Mouse (Mus musculus): ENCODE results near the gene Cartpt.
"Not testable (repeated sequence)": the region's sequence is repeated elsewhere in the genome, so short reads cannot be mapped to it uniquely, and the experiment has no call there.

Gene Cartpt

DNA sequence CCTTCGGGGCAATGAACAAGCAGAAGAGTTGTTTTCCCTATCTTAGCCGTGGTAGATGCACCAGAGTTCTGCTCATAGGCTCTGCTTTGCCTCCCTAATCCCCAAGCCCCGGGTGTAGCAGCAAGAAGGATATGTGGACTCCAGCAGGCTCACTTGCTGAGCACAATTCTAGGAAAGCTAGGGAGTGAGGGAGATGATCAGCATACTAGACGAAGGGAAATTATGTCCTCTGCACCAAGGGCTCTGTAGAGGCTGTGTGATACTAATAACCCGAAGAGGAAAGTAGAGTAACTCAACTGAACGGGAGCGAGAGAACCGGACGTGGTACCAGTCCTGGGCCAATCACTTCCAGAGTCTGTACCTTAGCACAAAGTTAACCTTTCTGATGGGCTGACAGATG lies at the start of gene Cartpt:
Gene Cartpt (minus strand): TSS at position 127 of the 400 bp plus-strand sequence.
- ChIA-PET CTCF (interaction anchor here in 1 of 4 experiments (0.9 kb wide), 1 partner anchor 526 kb away, joined by 3 read pairs; no protein-coding TSS in a partner anchor), POLR2A (interaction anchor here in 1 of 4 experiments (1.1 kb wide), 1 partner anchor 592 kb away, joined by 3 read pairs; the partner anchor contains the start of gene Gtf2h2)

DNA sequence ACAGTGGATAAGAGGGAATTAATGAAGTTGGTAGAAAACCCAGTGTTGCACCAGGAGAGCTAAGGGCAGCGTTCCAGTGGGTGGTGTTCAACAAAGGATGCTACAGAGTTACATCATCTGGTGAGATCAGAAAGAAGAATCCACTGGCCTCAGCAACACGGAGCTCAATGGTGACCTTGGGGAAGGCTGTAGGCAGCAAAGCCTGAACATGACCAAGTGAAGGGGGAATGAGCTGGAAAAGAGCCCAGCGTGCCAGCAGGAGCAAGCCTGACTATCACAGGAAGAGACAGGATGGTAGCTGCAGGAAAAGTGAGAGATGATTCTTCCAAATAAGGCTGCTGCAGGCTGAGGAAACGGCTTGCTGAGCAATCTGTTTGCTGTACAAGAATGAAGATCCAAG lies 46.5 kb upstream of the Cartpt start:
- ChIA-PET POLR2A (interaction anchor here in 1 of 4 experiments (1.1 kb wide), 1 partner anchor 68 kb away, joined by 4 read pairs; the partner anchor contains the start of gene Mccc2), CTCF (no interaction called here)

DNA sequence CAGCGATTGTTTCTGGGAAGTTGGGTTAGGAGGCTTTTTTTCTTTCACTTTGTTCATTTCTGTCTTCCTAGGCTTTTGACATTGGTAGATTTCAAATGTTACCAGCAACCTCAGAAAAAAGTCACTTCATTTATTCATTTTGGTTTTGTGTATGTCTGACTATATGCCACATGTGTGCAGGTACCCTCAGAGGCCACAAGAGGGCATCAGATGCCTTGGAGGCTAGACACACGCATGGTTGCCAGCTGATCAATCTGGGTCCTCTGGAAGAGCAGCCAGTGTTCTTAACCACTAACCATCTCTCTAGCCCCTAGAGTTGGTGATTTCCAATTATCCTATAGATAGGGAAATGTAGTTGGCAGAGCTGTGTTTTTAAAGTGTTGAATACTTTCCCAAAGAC lies 42.6 kb upstream of the Cartpt start:
- CTCF ChIA-PET: interaction anchor here in 2 of 4 experiments (0.5 to 1.3 kb wide), 2 partner anchors 10 to 72 kb away, joined by 3 to 4 read pairs; no protein-coding TSS in a partner anchor
- POLR2A ChIA-PET: interaction anchor here in 1 of 4 experiments (0.9 kb wide), 1 partner anchor 58 kb away, joined by 3 read pairs; no protein-coding TSS in a partner anchor

DNA sequence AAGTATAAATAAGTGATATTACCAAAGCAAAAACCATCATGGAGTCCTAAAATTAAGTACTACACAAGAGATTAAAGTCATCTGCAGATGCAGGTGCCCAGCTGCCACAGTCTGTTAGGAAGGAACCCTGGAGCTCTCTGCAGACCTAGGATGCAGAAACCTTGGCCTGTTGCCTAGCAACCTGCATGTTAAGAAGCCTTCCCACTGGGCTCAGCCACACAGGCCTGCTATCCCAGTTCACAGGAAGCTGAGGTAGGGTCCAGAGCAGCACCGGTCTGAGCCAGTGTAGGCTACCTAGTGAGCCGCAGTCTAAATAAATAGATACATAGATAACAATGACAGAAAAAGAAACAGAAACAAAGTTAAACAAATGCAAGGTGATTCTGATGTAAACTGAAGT lies 39.7 kb upstream of the Cartpt start:
- POLR2A ChIA-PET: interaction anchor here in 1 of 4 experiments (0.7 kb wide), 1 partner anchor 13 kb away, joined by 3 read pairs; no protein-coding TSS in a partner anchor
- CTCF ChIA-PET: interaction anchor here in 1 of 4 experiments (0.6 kb wide), 1 partner anchor 61 kb away, joined by 4 read pairs; no protein-coding TSS in a partner anchor

DNA sequence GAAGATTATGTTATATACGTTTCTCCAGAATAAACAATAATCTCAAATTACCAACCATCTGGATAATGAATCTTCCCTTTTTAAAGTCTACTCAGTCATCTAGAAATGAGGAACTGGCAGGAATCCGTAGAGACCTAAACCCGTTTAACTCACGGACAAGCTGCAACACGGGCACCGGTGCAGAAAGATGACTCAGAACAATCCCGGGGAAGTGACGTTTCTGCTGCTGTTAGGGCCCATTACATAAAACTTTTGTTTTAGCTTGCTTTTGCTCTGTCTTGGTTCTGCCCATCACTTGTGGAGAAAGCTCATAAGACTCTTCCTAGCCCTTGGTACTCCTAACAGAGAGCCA lies 38.4 kb upstream of the Cartpt start:
- POLR2A ChIA-PET: interaction anchor here in 2 of 4 experiments (0.6 to 0.8 kb wide), 3 partner anchors 20 to 735 kb away, joined by 3 to 8 read pairs (median 3); no protein-coding TSS in a partner anchor
- CTCF ChIA-PET: interaction anchor here in 1 of 4 experiments (1.0 kb wide), 1 partner anchor 16 kb away, joined by 4 read pairs; no protein-coding TSS in a partner anchor

DNA sequence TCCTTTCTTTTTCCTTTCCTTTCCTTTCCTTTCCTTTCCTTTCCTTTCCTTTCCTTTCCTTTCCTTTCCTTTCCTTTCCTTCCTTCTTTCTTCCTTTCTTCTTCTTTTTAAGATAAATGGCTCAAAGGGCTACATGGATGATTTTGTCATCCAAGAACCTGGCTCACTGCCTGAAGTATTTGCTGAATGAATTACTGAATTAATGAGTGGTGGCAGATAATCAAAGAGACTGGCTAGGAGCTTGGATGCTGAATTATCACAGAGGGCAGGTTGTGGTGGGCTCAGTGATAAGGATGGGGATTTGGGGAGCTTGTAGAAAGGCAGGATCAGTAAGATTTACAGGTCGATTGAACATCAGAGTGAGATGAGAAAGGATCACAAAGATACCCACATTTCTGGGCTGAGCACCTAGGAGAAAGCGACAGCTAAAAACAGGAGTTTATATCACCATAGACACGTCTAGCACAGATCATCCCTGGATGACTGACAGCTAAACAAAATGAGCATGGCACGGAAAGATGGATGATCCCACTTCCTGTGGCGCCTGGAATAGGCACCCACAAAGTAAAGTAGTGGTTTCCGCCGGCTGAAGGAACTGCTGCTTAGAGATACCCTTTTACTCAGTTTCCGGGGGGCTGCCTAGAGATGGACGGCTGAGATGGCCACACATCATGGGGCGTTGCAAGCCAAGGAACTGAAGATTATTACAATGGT lies 37.9 kb upstream of the Cartpt start:
- ChIA-PET CTCF (interaction anchor here in 1 of 4 experiments (1.0 kb wide), 1 partner anchor 17 kb away, joined by 4 read pairs; no protein-coding TSS in a partner anchor), POLR2A (interaction anchor here in 2 of 4 experiments (0.6 to 0.8 kb wide), 2 partner anchors 157 to 735 kb away, joined by 3 to 8 read pairs; no protein-coding TSS in a partner anchor)

DNA sequence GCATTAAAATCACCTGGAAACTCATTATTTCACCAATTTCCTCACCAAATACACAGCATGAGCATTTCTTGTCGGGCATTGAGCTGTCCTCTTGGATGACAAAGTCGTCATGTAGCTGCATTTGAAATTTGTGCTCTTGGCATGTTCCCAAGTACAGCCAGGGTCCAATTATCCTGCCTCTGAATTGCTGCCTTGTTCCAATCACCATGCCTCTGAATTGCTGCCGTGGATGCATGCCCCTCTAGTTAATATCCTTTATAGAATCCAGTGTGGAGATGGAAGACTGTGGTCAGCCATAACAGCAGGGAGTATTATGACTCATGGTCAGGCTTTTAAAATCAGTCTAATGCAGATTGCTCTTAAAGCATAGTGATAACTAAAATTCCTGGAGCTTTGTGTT lies 36.9 kb upstream of the Cartpt start:
- CTCF ChIA-PET: no interaction called here
- POLR2A ChIA-PET: interaction anchor here in 1 of 4 experiments (0.7 kb wide), 1 partner anchor 11 kb away, joined by 3 read pairs; no protein-coding TSS in a partner anchor

DNA sequence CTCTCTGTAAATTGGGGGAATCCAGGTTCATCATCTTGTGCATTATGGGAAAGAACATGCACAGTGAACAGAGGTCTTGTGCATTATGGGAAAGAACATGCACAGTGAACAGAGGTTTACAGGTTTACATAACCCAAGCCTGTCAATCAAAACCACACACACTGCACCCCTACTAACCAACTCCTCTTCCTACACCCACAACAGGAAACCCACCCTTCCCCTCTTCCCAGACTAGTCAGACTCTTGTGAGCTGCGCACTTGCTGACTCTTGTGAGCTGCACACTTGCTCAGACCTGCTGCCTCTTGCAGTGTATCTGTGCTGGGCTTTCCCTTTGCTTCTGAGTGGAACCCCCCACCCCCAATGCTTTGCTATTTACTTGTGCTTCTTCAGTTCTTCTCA lies 31.5 kb upstream of the Cartpt start:
- POLR2A ChIA-PET: interaction anchor here in 1 of 4 experiments (0.9 kb wide), 1 partner anchor 11 kb away, joined by 5 read pairs; no protein-coding TSS in a partner anchor
- CTCF ChIA-PET: no interaction called here

DNA sequence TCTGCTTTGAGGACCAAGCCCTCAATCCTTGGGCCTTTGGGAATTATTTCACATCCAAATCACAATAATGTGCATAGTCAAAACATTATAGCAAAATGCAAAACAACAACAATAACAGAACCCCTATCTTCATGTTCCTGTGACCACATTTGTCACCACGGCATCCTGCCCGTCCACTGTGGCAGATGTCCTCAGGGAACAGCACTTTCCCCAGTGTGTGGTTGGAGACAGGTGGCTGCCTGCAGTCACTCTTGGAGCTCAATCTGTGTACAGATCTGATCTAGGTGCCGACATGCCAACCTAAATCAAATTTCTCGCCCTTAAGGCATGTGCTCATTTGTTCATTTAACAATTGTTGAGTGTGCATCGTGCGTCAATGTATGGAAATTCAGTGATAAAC lies 30.6 kb upstream of the Cartpt start:
- ChIA-PET POLR2A (no interaction called here), CTCF (no interaction called here)

DNA sequence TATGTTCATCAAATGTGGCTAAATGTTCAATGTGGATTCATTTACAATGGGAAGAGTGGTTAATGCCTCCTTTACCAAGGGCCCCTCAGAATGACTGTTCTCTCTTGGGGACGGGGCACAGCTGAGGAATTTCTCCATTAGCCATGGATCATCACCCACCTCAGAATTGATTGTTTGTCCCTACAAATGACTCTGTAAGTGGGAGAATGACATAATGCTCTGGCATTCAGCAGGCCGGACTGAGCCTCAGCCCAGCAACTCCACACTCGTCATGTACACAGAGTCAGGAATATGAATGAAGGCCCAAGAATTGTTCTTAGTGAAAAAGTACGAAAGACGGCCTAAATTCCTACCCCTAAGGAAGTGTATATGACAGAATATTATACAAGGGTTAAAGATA lies 25.4 kb upstream of the Cartpt start:
- POLR2A ChIA-PET: no interaction called here
- CTCF ChIA-PET: no interaction called here

DNA sequence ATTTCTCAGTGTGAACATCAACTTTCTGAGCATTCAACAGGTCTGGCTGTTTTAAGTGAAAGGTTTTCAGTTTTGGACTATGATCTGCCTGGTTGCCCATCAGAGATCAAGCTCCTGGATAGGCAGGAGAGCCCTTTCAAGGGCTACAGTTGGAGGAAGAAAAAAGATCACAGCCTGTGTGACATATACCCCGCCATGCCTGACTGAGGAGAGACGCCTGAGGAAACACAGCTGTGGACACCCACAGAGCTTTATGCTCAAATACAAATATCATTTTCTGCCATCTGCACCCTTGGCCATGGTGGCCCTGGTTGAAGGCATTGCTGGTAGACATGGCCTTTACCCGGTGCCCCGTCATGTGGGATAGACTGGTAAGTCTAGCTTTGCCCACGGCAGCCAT lies 14.7 kb upstream of the Cartpt start:
- ChIA-PET CTCF (no interaction called here), POLR2A (no interaction called here)

DNA sequence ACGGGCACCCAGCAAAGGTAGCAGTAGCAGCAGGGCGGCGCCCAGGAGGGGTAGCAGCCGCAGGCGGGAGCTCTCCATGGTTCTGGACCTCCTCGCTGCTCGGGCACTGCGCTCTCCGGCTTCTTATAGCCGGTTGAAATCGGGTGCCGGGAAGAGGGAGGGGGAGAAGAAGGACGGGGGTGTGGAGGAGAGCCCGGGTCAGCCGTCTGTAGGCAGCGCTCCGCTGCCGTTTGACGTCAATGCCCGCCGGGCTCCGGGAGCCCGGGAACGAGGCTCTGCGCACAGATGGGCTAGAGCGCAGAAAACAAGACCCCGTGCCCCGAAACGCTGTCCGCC lies 366 bp downstream of the Cartpt start:
- POLR2A ChIA-PET: interaction anchor here in 1 of 4 experiments (0.7 to 1.1 kb wide), 2 partner anchors 26 to 592 kb away, joined by 3 read pairs; partner anchors contain the start of gene Gtf2h2
- CTCF ChIA-PET: interaction anchor here in 2 of 4 experiments (0.5 to 0.9 kb wide), 3 partner anchors 15 to 552 kb away, joined by 3 to 9 read pairs (median 3); no protein-coding TSS in a partner anchor

DNA sequence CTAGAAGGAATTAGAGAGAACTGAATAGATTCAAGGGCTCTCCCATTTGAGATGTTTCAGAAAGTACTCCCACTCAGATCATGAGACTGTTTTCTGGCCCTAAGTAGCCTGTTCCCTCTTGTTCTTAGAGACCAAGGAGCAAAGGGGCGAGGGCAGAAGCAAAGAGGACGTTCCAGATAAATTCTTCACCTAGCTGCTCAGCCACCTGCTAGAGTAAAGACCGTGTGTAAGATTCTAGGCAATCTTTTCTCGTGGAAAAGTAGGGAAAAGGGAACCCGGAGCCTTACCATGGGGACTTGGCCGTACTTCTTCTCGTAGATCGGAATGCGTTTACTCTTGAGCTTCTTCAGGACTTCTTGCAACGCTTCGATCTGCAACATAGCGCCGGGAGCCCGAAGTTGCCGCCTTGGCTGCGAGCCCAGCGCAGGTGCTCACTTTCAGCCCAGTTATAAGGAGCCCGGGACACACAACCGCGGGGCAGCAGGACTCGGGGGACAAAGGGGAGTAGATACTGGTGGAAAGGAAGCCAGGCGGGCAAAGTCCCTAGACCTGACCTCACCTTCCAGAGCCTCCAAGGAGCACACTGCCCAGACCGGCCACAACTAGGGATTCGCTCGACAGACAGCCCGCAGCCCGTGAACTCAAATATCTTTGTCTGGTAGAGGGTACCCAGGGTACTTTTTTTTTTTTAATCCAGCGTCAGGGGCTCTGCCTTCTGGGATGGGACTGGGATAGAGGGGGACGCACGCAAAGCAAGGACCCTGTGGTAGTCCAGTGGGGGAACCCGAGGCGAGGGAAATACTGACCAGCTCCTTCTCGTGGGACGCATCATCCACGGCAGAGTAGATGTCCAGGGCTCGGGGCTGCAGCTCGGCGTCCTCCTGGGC lies 978 bp downstream of the Cartpt start:
- POLR2A ChIA-PET: interaction anchor here in 1 of 4 experiments (0.6 to 1.1 kb wide), 3 partner anchors 16 to 593 kb away, joined by 3 read pairs; partner anchors contain the start of gene Gtf2h2

DNA sequence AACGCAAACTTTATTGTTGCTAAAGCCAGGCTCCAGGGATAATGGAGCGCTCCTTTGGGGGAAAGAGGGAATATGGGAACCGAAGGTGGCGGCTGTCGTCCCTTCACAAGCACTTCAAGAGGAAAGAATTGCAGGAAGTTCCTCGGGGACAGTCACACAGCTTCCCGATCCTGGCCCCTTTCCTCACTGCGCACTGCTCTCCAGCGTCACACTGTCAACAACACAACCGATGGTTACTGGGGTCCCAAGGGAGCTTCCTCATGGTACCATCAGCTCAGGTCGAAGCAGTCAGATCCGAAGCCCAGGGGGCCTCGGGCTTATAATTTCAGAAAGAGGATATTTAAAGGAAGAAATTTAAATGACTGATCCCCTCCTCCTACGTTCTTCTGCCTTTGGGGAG lies 2.1 kb downstream of the Cartpt start:
- POLR2A ChIA-PET: interaction anchor here in 1 of 4 experiments (0.7 kb wide), 2 partner anchors 48 to 271 kb away, joined by 3 read pairs; no protein-coding TSS in a partner anchor
- CTCF ChIA-PET: no interaction called here

More for the DNA sequence above, 978 bp downstream of the Cartpt start:
- CTCF ChIA-PET: interaction anchor here in 2 of 4 experiments (0.5 to 0.9 kb wide), 3 partner anchors 14 to 551 kb away, joined by 3 to 9 read pairs (median 3); no protein-coding TSS in a partner anchor

DNA sequence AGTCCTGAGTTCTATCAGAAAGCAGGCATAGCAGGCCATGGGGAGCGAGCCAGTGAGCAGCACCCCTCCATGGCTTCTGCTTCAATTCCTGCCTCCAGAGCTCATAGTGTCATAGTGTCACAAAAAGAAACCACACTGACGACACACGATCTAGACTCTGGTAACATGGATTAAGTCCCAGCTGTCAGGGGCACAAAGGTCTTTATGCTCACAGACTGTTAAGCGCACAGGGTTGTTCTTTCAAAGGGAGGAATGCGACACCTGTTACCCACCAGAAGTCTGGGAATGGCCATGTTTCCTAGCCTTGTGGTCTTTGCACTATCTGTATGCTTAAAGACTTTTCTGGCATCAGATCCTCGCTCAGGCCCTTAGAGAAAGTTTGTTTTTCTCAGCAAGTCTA lies 15.3 kb downstream of the Cartpt start:
- POLR2A ChIA-PET: no interaction called here
- CTCF ChIA-PET: interaction anchor here in 1 of 4 experiments (0.6 kb wide), 1 partner anchor 15 kb away, joined by 3 read pairs; no protein-coding TSS in a partner anchor

DNA sequence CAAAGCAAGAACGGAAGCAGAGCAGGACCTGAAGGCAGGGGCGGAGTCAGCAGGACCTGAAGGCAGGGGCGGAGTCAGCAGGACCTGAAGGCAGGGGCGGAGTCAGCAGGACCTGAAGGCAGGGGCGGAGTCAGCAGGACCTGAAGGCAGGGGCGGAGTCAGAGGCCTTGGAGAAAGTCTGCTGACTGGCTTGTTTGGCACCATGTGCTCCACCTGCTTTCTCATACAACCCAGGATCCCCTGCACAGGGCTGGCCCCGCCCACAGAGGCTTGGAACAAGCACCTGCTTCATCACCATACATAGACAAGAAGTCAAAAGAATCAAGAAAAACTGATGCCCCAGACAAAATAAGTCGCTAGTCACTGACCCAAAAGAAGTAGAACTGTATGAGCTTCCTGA lies 19.1 kb downstream of the Cartpt start:
- CTCF ChIA-PET: not testable (repeated sequence)
- POLR2A ChIA-PET: interaction anchor here in 1 of 4 experiments (0.6 to 1.3 kb wide), 3 partner anchors 10 to 195 kb away, joined by 3 read pairs; no protein-coding TSS in a partner anchor

DNA sequence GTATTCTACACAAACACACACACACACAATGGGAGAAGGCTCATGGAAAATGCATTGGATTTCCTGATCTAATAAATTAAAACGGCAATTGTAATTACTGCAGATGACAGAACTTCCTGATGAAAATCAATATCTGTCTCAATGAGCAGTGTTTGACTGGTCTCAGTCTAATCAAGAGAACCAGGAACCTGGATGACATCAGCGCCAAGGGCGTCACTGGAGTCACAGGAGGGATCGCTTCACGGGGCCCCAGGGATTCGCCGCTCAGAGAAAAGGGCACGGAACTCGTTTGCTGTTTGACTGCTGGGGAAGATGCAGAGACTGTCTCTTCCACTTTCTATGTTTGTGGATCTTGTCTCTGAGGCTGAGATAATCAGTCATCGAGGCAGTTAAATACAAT lies 21.2 kb downstream of the Cartpt start:
- ChIA-PET CTCF (interaction anchor here in 1 of 4 experiments (0.5 kb wide), 1 partner anchor 8 kb away, joined by 3 read pairs; no protein-coding TSS in a partner anchor), POLR2A (interaction anchor here in 1 of 4 experiments (0.7 kb wide), 1 partner anchor 1854 kb away, joined by 3 read pairs; no protein-coding TSS in a partner anchor)

DNA sequence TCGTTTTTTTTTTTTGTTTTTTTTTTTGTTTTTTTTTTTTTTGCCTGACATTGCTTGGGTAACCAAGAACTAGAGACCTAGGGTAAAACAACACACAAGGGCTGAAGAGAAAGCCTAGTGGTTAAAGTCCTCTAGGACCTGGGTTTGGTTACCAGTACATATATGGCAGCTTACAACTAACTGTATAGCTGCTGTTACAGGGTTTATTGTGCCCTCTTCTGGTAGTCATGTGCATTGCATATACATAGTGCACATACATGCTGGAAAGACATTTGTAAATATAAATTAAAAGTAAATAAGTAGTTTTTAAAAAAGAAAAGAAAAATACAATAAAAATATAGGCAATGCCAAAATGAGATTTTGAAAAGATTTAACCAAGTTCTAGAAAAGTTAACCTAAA lies 28.8 kb downstream of the Cartpt start:
- ChIA-PET POLR2A (interaction anchor here in 1 of 4 experiments (0.6 to 1.0 kb wide), 3 partner anchors 8 to 120 kb away, joined by 3 read pairs; no protein-coding TSS in a partner anchor), CTCF (interaction anchor here (0.6 to 1.5 kb wide), 8 partner anchors 8 to 788 kb away, joined by 3 to 14 read pairs (median 4); no protein-coding TSS in a partner anchor)
